Mouse (Mus musculus): ENCODE measurements at regions not wholly inside any gene's neighbourhood (a gene's known extent, or its start where the extent isn't known, plus 50 kb on each side); places are given as distances from the start of the nearest gene placed in this dataset.

GRCm38 (mm10) chr12:78119855-78120254 is 74.2 kb upstream of the Gm6657 start:
- DNase-seq, result no peak

- no peak for DNase-seq
Measured at GRCm38 (mm10) chr12:78129130-78129845, 64.8 kb upstream of the Gm6657 start.

DNA sequence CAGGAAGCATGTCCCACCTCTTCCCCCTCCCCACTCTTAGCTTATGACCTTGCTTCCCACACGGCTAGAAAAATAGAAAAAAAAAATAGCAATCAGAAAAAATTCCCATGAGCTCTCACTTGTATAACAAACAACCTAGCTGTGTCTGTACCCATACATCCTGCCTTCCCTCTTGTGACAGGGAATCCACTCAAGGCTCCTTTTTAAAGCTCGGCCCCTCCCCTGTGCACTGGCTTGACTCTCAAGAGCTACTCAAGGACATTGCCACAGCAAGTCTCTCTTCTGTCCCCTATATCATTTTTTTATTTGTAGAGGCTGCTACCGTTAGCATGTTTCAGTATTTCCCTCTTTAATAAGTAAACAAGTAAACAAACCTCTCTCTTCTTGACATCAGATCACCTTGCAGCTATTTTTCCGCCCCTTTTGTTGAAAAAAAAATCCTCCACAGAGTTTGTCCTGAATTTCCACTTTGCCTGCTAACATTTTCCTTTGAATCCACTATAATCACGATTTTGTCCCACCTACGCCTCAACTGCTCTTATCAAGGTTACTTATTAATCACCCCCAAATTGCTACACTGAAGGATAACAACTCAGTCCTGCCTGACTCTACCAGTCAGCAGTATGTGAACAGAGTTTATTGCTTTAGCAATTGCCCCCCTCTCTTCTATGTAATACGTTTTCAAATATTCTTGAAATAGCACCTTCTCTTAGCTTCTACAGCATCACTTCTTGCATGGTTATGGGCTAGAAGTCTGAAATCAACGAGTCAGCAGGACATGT is 61.8 kb upstream of the Gm6657 start:
- no peak for DNase-seq

DNA sequence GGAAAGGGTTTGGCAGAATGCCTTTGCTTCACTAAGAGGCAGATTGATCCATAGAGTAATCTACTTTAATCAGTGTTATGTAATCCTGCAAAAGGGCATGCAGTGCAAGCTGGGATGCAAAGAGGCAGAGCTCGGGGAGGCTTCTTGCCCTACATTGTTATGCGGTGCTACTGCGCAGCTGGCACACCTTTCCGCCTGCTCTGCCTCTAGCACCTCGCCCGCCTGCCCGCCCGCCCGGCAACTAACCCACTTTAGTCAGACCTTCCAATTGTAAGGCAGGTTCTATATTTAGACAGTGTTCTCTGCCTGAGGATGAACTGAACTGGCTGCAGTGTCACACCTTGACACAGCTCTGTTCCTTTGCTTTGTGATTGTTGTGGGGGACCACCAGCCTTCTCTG is 60.7 kb upstream of the Gm6657 start:
- DNase-seq, result no peak

DNA sequence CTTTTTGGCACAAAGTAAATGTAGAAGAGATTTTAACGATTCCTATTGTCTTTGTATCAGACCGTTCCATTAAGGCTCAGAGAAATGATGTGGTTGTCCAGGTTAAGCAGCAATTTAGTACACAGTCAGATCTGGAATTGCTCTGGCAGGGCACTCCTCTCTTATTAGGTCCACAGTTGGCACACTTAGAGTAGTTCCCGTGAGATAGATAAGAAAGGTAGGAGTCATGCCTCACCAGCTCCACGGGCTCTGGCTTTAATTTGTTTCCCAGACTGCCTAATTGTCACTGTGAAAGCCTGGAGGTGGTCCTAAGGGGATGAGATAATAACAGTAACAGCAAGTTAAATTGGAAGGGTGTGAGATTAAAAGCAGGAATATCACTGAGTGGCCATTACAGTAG is 60.1 kb upstream of the Gm6657 start:
- DNase-seq, result no peak

DNA sequence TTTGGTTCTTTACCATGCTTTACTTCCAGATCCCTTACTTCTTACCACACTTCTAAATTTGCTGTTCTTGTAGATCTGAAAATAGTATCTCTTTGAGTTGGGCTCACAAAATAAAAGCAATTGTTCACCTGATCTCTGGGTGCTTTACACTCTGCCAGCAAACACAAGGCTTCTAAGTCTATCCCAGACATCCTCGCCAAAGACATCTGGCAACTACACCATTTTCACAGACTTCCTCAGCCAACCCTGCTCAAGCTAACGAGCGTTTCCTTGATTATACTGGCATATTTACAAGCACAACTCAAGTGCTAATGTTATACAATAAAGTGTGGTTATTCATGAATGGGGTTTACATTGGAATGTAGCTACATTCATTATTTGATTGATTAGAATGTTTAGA is 56.8 kb upstream of the Gm6657 start:
- no peak for DNase-seq

DNA sequence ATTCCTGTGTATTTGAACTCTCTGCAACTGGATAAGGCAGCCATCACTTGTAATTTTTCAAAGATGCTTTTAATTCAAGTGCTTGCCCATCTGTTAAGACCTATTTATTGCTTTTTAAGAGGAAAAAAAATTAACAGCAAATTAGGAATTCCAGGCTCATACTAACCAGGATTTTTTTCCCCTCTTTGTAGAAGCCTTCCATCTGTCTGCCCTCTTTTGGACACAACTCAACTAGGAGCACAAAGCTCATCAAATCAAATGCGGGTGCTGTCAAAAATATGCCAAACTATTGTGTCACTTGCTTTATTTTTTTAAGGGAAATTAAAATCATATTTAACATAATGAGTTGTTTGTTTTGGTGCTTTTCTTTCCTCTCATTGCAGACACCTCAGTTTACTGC is 55.6 kb upstream of the Gm6657 start:
- no peak for DNase-seq
